Mouse (Mus musculus): ENCODE measurements around the gene Krtap5-1. TPM values are rescaled to one million over a fixed set of nuclear protein-coding genes. Genes with fewer than 3 reads are reported as not detected.
A peak's percentile ranks its signal among the peaks of the same experiment; 100 is the strongest.
"Not testable (repeated sequence)": the region's sequence is repeated elsewhere in the genome, so short reads cannot be mapped to it uniquely, and the experiment has no call there.

Gene Krtap5-1
- polyA plus RNA-seq, 1 experiment from 2014 or later = 0.42 TPM

- not testable (repeated sequence) for H3K27me3 ChIP-seq (replicated peaks; ENCODE audit: control insufficient read depth, insufficient read depth, low read length); H3K36me3 ChIP-seq (ENCODE audit: control insufficient read depth, insufficient read depth, low read length); H3K4me1 ChIP-seq (replicated peaks; ENCODE audit: control insufficient read depth, insufficient read depth, low read length); H3K9ac ChIP-seq (ENCODE audit: low read length); H3K27ac ChIP-seq (ENCODE audit: low read depth); DNase-seq (ENCODE audit: low spot score); ATAC-seq (replicated peaks; ENCODE audit: low FRiP score, low TSS enrichment, low read depth); H3K4me2 ChIP-seq (ENCODE audit: low read length); H3K4me3 ChIP-seq (ENCODE audit: low read depth, low read length); H3K9me3 ChIP-seq (ENCODE audit: control insufficient read depth, low read length)
- WGBS = 43% methylated on average over 1 of the region's 1 CpGs
Observed at GRCm38 (mm10) chr7:142258254-142258653, 38.7 kb downstream of the Krtap5-1 start, which contains the start of gene Gm2431. TSS of gene Gm2431 (minus strand) at chr7:142258354.

- DNase-seq (ENCODE audit: low spot score) (peak; percentile 53), ATAC-seq (replicated peaks; ENCODE audit: low FRiP score, low TSS enrichment, low read depth) (no peak)
- no peaks in the 10 kb centered on the region for H3K36me3 ChIP-seq (ENCODE audit: control insufficient read depth, insufficient read depth, low read length)
- H3K9me3 ChIP-seq (ENCODE audit: control insufficient read depth, low read length) = no peaks in the 10 kb centered on the region
- no peak overlapping the region for H3K27ac ChIP-seq (ENCODE audit: low read depth)
- WGBS = 0% methylated on average over 2 of the region's 2 CpGs
- H3K4me2 ChIP-seq (ENCODE audit: low read length) = no peak overlapping the region
- no peak overlapping the region for H3K4me3 ChIP-seq (ENCODE audit: low read depth, low read length)
- no peaks in the 10 kb centered on the region; the same call in 1 of the 2 replicates for H3K27me3 ChIP-seq (replicated peaks; ENCODE audit: control insufficient read depth, insufficient read depth, low read length)
- H3K9ac ChIP-seq (ENCODE audit: low read length) = no peak overlapping the region
- no peaks in the 10 kb centered on the region for H3K4me1 ChIP-seq (replicated peaks; ENCODE audit: control insufficient read depth, insufficient read depth, low read length)
Observed at GRCm38 (mm10) chr7:142255517-142255916, 41.4 kb downstream of the Krtap5-1 start.

GRCm38 (mm10) chr7:142249824-142250223, 47.1 kb downstream of the Krtap5-1 start:
- no peak overlapping the region for H3K4me3 ChIP-seq (ENCODE audit: low read depth, low read length)
- no peak for ATAC-seq (replicated peaks; ENCODE audit: low FRiP score, low TSS enrichment, low read depth)

More at GRCm38 (mm10) chr7:142249824-142250223, 47.1 kb downstream of the Krtap5-1 start:
- 0% methylated on average over 1 of the region's 1 CpGs for WGBS
- no peaks in the 10 kb centered on the region; the same call in 1 of the 2 replicates for H3K27me3 ChIP-seq (replicated peaks; ENCODE audit: control insufficient read depth, insufficient read depth, low read length)
- H3K9me3 ChIP-seq (ENCODE audit: control insufficient read depth, low read length) = no peaks in the 10 kb centered on the region
- no peak overlapping the region for H3K9ac ChIP-seq (ENCODE audit: low read length)
- no peaks in the 10 kb centered on the region for H3K4me1 ChIP-seq (replicated peaks; ENCODE audit: control insufficient read depth, insufficient read depth, low read length)
- DNase-seq (ENCODE audit: low spot score) = peak; percentile 76
- no peak overlapping the region for H3K4me2 ChIP-seq (ENCODE audit: low read length)
- H3K27ac ChIP-seq (ENCODE audit: low read depth) = no peak overlapping the region
- no peaks in the 10 kb centered on the region for H3K36me3 ChIP-seq (ENCODE audit: control insufficient read depth, insufficient read depth, low read length)

Other genes with a start within 250 kb of the Krtap5-1 start
- 63.0 and 64.8 TPM in 2 replicates for gene Mob2, start 236.1 kb downstream of the Krtap5-1 start, polyA plus RNA-seq (2014; fragmentation: Nextera tagmentation; extraction: Ambion mirVana)
- gene Dusp8, start 201.3 kb downstream of the Krtap5-1 start, polyA plus RNA-seq (2014; fragmentation: Nextera tagmentation; extraction: Ambion mirVana) = 8.1 and 8.8 TPM in 2 replicates
- not detected in 2 replicates for gene Gm45618, start 176.4 kb downstream of the Krtap5-1 start, polyA plus RNA-seq (2014; fragmentation: Nextera tagmentation; extraction: Ambion mirVana)
- not detected in 2 replicates for gene Gm39115, start 161.1 kb downstream of the Krtap5-1 start, polyA plus RNA-seq (2014; fragmentation: Nextera tagmentation; extraction: Ambion mirVana)
- not detected in 2 replicates for gene Gm45337, start 152.5 kb downstream of the Krtap5-1 start, polyA plus RNA-seq (2014; fragmentation: Nextera tagmentation; extraction: Ambion mirVana)
- gene Gm29735, start 140.0 kb downstream of the Krtap5-1 start, polyA plus RNA-seq (2014; fragmentation: Nextera tagmentation; extraction: Ambion mirVana) = not detected in 2 replicates
- gene Gm4553, start 131.4 kb downstream of the Krtap5-1 start, polyA plus RNA-seq (2014; fragmentation: Nextera tagmentation; extraction: Ambion mirVana) = not detected in 2 replicates
- gene Krtap5-2, start 121.1 kb downstream of the Krtap5-1 start, polyA plus RNA-seq (2014; fragmentation: Nextera tagmentation; extraction: Ambion mirVana) = not detected in 2 replicates
- not detected in 2 replicates for gene Gm10153, start 106.7 kb downstream of the Krtap5-1 start, polyA plus RNA-seq (2014; fragmentation: Nextera tagmentation; extraction: Ambion mirVana)
- gene Krtap5-3, start 95.8 kb downstream of the Krtap5-1 start, polyA plus RNA-seq (2014; fragmentation: Nextera tagmentation; extraction: Ambion mirVana) = not detected in 2 replicates
- gene Gm7579, start 85.3 kb downstream of the Krtap5-1 start, polyA plus RNA-seq (2014; fragmentation: Nextera tagmentation; extraction: Ambion mirVana) = not detected in 2 replicates
- gene Krtap5-5, start 67.1 kb downstream of the Krtap5-1 start, polyA plus RNA-seq (2014; fragmentation: Nextera tagmentation; extraction: Ambion mirVana) = not detected in 2 replicates
- not detected in 2 replicates for gene Gm40460, start 56.0 kb downstream of the Krtap5-1 start, polyA plus RNA-seq (2014; fragmentation: Nextera tagmentation; extraction: Ambion mirVana)
- gene Gm2431, start 38.8 kb downstream of the Krtap5-1 start, polyA plus RNA-seq (2014; fragmentation: Nextera tagmentation; extraction: Ambion mirVana) = not detected in 2 replicates
- gene Gm4559, start 22.8 kb downstream of the Krtap5-1 start, polyA plus RNA-seq (2014; fragmentation: Nextera tagmentation; extraction: Ambion mirVana) = not detected in 2 replicates
- not detected in 2 replicates for gene Krtap5-4, start 6.4 kb upstream of the Krtap5-1 start, polyA plus RNA-seq (2014; fragmentation: Nextera tagmentation; extraction: Ambion mirVana)
- 1.7 and 2.1 TPM in 2 replicates for gene Ifitm10, start 76.6 kb upstream of the Krtap5-1 start, polyA plus RNA-seq (2014; fragmentation: Nextera tagmentation; extraction: Ambion mirVana)
- gene Gm49369, start 85.5 kb upstream of the Krtap5-1 start, polyA plus RNA-seq (2014; fragmentation: Nextera tagmentation; extraction: Ambion mirVana) = 0.54 TPM in 1 of 2 replicates, not detected in the other
- gene Ctsd, start 90.9 kb upstream of the Krtap5-1 start, polyA plus RNA-seq (2014; fragmentation: Nextera tagmentation; extraction: Ambion mirVana) = 245 and 248 TPM in 2 replicates
- gene Syt8, start 137.7 kb upstream of the Krtap5-1 start, polyA plus RNA-seq (2014; fragmentation: Nextera tagmentation; extraction: Ambion mirVana) = 1.6 and 3.8 TPM in 2 replicates
- gene Tnni2, start 144.7 kb upstream of the Krtap5-1 start, polyA plus RNA-seq (2014; fragmentation: Nextera tagmentation; extraction: Ambion mirVana) = 1.7 and 3.2 TPM in 2 replicates
- 145 and 153 TPM in 2 replicates for gene Lsp1, start 163.7 kb upstream of the Krtap5-1 start, polyA plus RNA-seq (2014; fragmentation: Nextera tagmentation; extraction: Ambion mirVana)
- gene Tnnt3, start 201.7 kb upstream of the Krtap5-1 start, polyA plus RNA-seq (2014; fragmentation: Nextera tagmentation; extraction: Ambion mirVana) = 1.5 and 2.4 TPM in 2 replicates
- 36.1 and 45.8 TPM in 2 replicates for gene Mrpl23, start 235.6 kb upstream of the Krtap5-1 start, polyA plus RNA-seq (2014; fragmentation: Nextera tagmentation; extraction: Ambion mirVana)

Data from intestine, embryonic 14.5 days (tissue).